Mouse (Mus musculus) thymus, postnatal 36 days (tissue): ENCODE results near the gene 2210418O10Rik.
"Not testable (repeated sequence)": the region's sequence is repeated elsewhere in the genome, so short reads cannot be mapped to it uniquely, and the experiment has no call there.

Source experiments
- DNase-seq, 2 experiments: peaks; one replicate each; pipeline ENCODE4 v3.0.0; 2022; ENCODE audit warnings: mixed read lengths in 2 of 2

Gene 2210418O10Rik

DNA sequence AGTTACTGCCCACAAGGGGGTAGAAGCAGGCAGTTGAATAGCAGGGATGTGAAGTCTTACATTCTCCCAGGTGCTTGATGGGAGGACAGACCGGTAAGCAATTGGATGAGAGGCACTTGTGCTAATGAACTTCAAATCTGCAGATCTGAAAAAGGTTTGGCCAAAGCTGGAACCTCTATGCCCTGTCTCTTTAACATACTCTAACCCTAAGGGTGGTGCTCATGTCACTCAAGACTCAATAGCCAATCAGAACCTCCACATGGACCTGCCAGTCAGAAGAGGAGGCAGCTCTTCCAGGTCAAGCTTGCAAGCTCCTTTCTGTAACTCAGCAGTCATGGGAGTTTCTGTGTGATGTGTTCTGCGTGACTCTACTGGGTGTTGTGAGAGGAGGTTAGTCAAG, at the start of gene 2210418O10Rik:
Gene 2210418O10Rik, plus strand, starts transcription at position 301 of the 400 bp plus-strand sequence.
- DNase-seq, result not testable (repeated sequence)

DNA sequence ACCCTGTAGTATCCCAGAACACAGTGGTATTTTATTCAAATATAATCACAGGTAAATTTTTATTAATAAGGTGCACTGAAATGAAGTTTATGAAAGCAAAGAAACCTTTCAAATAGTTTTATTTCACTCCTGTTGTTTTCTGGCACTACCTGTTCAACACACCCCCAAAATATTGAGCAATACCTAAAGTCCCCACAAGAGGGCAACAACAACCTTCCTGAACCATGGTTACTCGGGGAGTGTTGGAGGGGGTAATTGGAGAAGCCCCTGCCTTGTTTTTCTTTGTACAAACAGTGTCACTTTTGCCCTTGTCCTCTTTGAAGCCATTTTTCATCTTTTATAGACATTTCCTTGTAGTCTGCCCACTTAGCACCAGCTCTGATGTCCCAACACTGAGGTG, 22.1 kb downstream of the 2210418O10Rik start:
- not testable (repeated sequence) for DNase-seq
